Mouse (Mus musculus): ENCODE results near the gene Tmtc2.

GRCm38 (mm10) chr10:105444309-105444708 lies 129.9 kb downstream of the Tmtc2 start:
- TF ChIP-seq CTCF (IDR thresholded peaks at IDR 0.05; ENCODE audit: low read depth, low read length) (no peak), POLR2A (IDR thresholded peaks at IDR 0.05; ENCODE audit: extremely low read depth, insufficient read depth, low read length) (no peak)
